Mouse (Mus musculus) CD4-positive, CD25-positive, alpha-beta regulatory T cell, adult 2 months (primary cell): Measurements from ENCODE around the gene Raet1e.
"Not testable (repeated sequence)": the region's sequence is repeated elsewhere in the genome, so short reads cannot be mapped to it uniquely, and the experiment has no call there.

Source experiments
- DNase-seq: peaks from one replicate; pipeline ENCODE4 v3.0.0-alpha.2; 2012; ENCODE audit warnings: low read depth, low spot score

The Raet1e gene

GRCm38 (mm10) chr10:22273684-22274305 lies 115.4 kb downstream of the Raet1e start:
- peak; percentile 42 for DNase-seq

DNA sequence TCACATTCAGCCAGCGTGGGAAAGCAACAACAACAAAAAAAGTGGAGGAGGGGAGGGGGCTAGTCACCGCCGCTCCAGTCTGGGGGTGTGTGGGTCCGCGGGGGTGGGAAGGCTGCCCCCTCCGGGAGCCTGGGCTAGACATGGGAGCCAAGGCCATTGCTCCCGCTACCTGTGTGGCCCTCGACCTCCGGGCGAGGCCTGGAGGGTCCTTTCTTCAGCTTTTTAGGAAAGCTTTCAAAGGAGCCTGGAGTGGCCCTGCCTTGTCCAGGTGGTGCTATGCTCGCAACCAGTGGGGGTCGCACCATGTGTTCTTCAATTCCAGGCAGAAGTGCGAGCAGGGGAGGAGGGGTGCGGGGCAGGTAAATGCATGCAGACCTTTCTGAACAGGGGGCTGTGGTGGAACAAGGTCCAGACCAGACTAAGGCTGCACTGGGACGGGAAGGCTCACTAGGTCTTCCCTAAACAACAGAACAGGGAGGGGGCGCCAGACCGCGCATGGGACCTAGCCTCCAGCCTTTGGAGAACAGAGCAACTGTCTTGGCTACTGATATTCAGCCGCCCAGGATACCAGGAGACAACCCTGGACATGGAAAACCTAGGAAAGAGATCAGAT lies 116.2 kb downstream of the Raet1e start:
- no peak for DNase-seq

- not testable (repeated sequence) for DNase-seq
These were observed 120.1 kb downstream of the Raet1e start for GRCm38 (mm10) chr10:22278468-22278867.

DNA sequence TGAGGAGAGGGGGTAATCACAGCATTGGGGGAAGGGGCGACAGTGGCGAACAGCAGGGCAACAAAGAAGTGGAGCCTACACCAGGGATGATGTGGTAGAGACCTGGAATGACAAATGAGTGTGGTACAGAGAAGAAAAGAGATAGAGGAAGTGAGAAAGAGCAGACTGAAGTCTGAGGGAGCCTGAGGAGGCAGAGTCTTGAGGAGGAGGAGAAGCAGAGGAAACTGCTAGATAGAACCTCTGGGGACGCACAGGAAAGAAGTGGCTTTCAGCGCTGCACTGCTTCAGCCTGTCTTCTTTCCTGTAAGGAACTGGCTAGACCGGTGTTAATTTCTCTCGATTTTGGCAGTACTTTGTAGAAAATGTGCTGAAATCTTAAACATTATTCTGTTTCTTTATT lies 124.4 kb downstream of the Raet1e start:
- peak; percentile 45 for DNase-seq

DNA sequence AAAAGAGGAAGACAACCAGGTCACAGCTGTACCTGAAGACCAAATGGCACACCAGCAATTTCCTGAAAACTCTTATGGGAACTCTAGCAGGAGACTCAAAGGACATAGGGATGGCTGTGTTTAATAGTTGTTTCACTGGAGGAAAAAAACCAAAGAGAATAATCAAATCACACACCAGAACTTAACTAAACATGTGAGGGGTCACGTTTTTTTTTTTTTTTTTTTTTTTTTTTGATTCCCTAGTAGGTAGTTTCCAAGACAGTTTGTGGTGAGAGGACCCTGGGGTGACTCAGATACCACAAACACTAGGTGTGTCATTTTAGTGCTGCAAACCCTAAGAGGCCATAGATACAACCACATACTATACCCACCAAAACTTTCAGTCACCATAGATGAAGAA lies 137.3 kb downstream of the Raet1e start:
- peak; percentile 42 for DNase-seq

DNA sequence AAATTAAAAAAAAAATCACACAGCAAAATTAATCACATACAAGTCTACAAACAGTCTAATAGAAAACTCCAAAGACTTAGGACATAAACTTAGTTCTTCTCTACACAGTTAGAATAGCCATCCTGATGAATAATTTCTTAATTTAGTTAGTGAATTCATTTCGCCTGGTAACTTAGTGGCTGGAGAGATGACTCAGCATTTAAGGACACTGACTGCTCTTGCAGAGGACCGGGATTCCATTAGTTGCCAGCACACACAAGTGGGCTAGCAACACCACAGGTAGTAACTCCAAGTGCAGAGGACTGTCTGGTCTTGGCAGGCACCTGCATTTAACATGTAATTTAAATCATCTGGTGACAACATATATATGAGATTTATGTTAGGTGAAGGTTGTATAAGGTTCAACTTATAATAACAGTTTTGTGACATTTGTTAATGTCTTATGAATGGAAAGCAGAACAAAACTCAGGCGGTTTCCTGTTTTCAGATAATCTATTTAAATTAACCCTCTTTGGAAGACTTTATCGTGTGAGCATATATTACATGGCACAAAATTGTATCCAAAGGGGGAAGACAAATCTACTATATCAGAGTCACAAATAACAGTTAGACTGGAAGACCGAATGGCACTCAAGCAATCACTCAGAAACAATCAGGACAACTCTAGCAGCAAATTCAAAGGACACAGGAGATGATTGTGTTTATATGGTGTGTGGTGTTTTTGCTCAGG lies 138.8 kb downstream of the Raet1e start:
- DNase-seq, result peak; percentile 10

DNA sequence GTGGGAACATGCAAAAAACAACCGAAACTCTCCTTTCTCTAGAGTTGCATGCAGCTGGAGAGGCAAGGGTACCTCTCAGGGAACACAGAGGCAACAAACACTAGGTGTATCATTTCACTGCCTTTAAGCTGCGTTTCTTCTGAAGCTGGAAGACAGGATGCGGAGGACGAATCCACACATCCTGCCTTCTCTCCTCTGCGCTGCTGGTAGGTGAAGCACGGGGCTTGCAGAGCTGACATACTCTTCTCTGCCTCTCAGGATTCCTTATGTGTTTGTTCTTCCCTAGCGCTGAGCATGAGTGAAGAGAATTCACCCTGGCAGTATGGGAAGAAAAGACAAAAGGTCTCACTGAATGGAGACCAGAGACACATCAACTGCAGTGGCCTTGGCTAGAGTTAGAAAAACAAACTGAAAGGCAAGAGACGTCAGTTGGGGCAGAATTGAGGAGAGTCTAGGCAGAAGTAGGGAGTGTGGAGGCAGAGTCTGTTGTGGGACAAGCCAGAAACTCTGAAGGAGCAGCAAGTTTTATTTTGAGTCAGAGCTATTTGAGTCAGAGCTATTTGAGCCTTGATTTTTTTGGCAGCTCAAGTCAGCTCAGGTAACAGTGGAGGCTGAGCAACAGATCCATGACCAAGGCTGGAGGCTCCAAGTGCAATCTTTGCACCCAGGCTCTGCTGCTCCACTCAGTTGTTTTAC lies 139.5 kb downstream of the Raet1e start:
- peak; percentile 64 for DNase-seq

- peak; percentile 84 for DNase-seq
These were observed 141.0 kb downstream of the Raet1e start for GRCm38 (mm10) chr10:22299324-22299723.

GRCm38 (mm10) chr10:22301641-22302040 lies 143.3 kb downstream of the Raet1e start:
- DNase-seq, result peak; percentile 67

- peak; percentile 84 for DNase-seq
These were observed 144.1 kb downstream of the Raet1e start for GRCm38 (mm10) chr10:22302344-22303057.

DNA sequence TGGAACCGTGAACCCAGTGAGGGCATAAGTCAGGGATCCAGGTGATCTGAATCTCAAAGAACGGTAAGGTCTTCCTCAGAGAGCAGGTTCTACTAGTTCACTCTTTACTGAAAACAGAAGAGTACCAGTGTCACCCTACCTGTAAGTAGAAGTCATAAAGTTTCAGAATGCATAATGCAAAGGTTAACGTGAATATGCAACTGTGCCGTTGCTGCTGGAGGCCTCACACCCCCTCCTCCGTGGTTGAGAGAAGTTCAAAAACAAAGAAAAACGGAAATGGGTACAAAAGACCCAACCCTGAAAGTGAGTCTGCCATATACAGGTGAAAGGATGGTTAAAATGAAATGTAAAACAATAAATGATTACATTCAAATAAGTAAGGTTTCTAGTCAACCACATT lies 145.4 kb downstream of the Raet1e start:
- peak; percentile 72 for DNase-seq

GRCm38 (mm10) chr10:22305801-22306200 lies 147.4 kb downstream of the Raet1e start:
- DNase-seq, result peak; percentile 48

DNA sequence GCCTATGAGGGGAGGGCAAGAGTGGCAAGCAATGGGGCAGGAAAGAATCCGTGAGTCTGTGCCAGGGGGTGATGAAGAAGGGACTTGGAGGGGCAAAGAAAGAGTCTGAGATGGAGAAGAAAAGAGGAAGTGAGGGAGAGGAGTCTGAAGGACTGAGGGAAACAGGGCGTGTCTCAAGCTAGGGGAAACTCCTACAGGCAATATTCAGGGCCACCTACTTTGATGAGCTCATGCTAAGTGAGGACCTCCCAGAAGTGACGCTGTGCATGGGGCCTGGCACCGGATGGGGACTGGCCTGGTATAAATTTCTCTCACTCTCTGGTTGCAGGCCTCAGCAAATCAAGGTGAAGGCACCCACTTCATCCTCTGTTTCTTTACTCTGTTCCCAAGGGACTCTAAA lies 148.1 kb downstream of the Raet1e start:
- peak; percentile 94 for DNase-seq

- no peak for DNase-seq
These were observed 149.9 kb downstream of the Raet1e start for GRCm38 (mm10) chr10:22308221-22308620.

DNA sequence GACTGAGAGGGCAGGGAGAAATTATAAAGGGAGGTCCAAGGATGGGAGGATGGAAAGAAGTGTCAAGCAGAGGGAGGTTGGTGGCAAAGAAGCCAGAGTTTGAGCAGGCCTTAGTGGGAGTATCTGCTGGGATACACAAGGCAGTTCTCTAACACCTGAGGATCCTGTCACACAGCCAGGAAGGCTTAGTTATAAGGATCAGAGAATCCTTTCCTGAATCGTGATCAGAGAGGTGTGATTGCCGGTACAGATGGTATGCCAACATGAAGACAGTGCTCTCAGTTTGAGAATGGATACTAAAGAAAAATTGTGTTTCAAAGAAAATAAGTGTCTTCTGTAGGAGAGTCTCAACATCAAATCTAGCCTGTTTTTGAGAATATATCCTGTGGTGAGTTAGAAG lies 164.5 kb downstream of the Raet1e start:
- no peak for DNase-seq

DNA sequence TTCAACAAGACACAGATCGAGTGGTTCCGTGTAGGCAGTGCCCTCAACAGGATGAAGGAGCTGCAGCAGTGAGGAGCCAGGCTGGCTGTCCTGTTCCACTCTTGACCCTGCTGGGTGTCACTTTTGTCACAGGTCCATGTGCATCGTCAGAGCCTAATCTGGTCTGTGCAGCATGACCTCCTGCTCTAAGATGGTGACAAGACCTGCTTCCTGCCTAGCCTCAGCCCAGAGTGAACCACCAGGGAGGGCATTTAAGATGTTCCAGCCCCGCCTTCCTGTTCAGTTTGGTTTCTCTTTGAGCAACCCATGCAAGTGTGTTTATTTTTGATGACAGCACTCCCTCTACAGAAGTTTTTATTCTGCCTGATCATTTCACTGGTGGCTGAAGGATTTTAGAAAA lies 187.4 kb downstream of the Raet1e start:
- peak; percentile 74 for DNase-seq

DNA sequence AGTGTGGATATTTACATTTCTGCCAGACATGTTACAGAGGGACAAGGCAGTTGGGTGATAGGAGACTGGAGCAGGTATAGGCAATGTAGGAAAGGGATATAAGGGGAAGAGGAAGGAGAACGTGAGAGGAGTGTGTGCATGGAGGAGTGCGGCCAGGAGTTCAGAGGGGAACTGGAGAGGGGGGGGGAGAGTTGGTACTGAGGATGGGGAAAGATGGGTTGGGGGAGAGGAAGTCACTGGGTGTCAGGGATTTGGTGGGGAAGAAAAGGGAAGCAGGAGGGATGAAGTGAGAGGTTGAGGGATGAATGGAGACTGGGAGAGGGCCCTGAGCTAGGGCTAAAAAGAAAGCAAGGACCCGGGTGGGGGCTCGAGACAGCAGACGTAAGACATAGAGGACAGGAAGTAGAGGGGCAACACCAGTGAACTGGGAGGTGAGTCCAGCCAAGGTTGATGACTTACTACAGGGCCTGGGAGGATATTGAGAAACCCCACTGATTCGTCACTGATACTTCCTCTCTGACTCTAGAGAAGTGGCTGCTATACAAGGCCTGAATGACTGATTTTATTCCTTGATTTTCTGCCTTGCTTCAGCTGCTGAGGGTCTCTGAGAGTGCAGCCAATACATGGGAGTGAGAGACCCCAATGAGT lies 195.3 kb downstream of the Raet1e start:
- DNase-seq, result not testable (repeated sequence)

DNA sequence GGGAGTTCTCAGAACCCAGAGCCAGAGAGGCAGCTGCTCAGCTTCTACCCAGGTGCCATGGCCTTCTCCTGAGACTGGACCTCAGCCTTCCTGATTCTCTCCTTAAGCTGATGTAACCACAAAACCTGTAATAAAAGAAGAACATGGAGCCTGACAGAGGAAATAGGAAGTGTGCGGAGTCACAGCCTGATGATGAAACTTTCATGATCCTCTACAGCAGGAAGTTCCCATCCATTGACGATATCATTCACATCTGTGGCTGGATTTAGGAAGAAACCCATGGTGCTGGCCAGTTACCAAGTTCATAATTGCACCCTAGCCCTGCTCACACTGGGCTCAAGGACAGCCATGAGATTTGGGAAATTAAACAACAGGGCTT lies 195.8 kb downstream of the Raet1e start:
- not testable (repeated sequence) for DNase-seq

DNA sequence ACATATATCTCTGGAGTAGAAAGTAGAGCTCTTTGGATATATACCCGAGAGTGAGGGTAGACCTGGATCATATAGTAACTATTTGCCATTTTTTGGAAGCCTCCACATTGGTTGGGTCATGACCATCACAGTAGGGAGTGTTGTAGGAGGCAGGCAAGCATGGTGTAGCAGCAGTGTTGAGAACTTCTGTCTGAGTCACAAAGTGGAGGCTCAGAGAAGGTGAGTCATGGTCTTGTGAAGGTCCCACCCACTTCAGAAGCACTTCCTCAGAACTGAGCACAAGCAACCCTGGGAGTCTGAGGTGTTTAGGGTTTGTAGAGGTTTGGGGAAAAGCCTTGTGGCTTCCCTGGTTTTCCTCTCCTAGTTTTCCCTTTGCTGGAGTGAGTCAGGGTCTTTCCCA lies 199.0 kb downstream of the Raet1e start:
- DNase-seq, result not testable (repeated sequence)

DNA sequence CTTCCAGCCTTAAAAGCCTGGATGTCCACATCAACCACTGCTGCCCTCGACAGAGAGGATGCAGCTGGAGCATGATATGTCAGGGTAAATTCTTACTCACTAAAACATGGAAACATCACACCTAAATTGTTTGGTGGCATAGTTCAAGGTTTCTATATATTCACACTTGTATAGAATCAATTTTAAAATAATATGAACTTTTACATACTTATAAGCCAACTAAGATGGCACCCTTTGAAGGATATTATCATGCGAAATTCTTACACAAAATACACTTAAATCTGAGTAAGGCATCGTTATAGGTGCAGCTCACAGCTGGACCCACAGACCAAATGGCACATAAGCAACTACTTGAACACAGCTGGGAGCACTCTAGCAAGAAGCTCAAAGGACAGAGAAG lies 201.9 kb downstream of the Raet1e start, which contains the start of gene Raet1d:
TSS of gene Raet1d (plus strand) at position 301 of the 400 bp plus-strand sequence.
- not testable (repeated sequence) for DNase-seq

- not testable (repeated sequence) for DNase-seq
These were observed 202.6 kb downstream of the Raet1e start for GRCm38 (mm10) chr10:22360957-22361356.
